21 mouse cellular contexts compared by ENCODE assay signal in genomic region chr1:91630206-91630605, GRCm38 (mm10).
A peak's percentile ranks its signal among the peaks of the same experiment; 100 is the strongest.
DNase-seq lines count a peak whose midpoint lies in the region; ATAC-seq lines count a peak whose summit lies in the region.
"Had no signal": no experiment of that assay in that cellular context is flagged by ENCODE, and none has a peak within 500 bp of the region (broad histone marks: within the 10 kb centered on the region; RNA-seq: fewer than 3 reads in every experiment).

No protein-coding gene starts in this region.

- 0 out of 2 replicates have a peak, but pooled peaks cover 2% of the 10 kb centered on the region for H3K27me3 ChIP-seq in limb, embryonic 15.5 days
- H3K27me3 ChIP-seq: heart, embryonic 15.5 days; hindbrain, embryonic 12.5 days; neural tube, embryonic 15.5 days had no signal

- peak; percentile 22 for DNase-seq in kidney, postnatal 14 days
- no peak for DNase-seq in kidney, adult 9 months
- DNase-seq in adrenal gland, postnatal 36 days, result peak; percentile 18 to 55
- peak; percentile 62 to 76 for DNase-seq in thymus, postnatal 36 days
- no peak for DNase-seq in cerebellum, adult 9-10 months
- DNase-seq: embryo, embryonic 11 days; forebrain, postnatal 0 days; gastrocnemius, adult 2 months; heart, adult 2 months; lung, adult 2 months; right cerebral cortex, postnatal 4 days had no signal

- no peak for ATAC-seq in limb, embryonic 15.5 days (ENCODE audit: insufficient number of reproducible peaks, low FRiP score, low TSS enrichment, low read depth)
- ATAC-seq in activated CD4-positive, CD25-positive, alpha-beta regulatory T cell, adult 4 months, result no peak
- ATAC-seq: CD4-positive, CD25-positive, alpha-beta regulatory T cell, adult 4 months; forebrain, postnatal 0 days; inflammation-experienced regulatory T-cells, adult 6 months had no signal

- no peaks in the 10 kb centered on the region for H3K9me3 ChIP-seq in limb, embryonic 15.5 days
- H3K9me3 ChIP-seq: G1E; heart, embryonic 15.5 days; hindbrain, embryonic 12.5 days; midbrain, embryonic 10.5 days; neural tube, embryonic 15.5 days had no signal

- WGBS in limb, embryonic 15.5 days, result 10% methylated on average over 12 of the region's 12 CpGs

- no peaks in the 10 kb centered on the region for H3K36me3 ChIP-seq in limb, embryonic 15.5 days
- H3K36me3 ChIP-seq: G1E; heart, embryonic 15.5 days; hindbrain, embryonic 12.5 days; midbrain, embryonic 10.5 days; neural tube, embryonic 15.5 days had no signal

- no peak overlapping the region for H3K9ac ChIP-seq in limb, embryonic 15.5 days
- H3K9ac ChIP-seq: forebrain, postnatal 0 days; heart, embryonic 15.5 days; hindbrain, embryonic 12.5 days; neural tube, embryonic 15.5 days had no signal

- peak overlapping the region; percentile 40 for H3K27ac ChIP-seq in limb, embryonic 15.5 days
- H3K27ac ChIP-seq: gastrocnemius, adult 2 months; heart, adult 2 months; heart, embryonic 15.5 days; hindbrain, embryonic 12.5 days; midbrain, embryonic 10.5 days; neural tube, embryonic 15.5 days had no signal

- no peak overlapping the region for H3K4me2 ChIP-seq in limb, embryonic 15.5 days
- H3K4me2 ChIP-seq: heart, embryonic 15.5 days; hindbrain, embryonic 12.5 days; liver, embryonic 11.5 days; neural tube, embryonic 15.5 days had no signal

- no peak overlapping the region for H3K4me3 ChIP-seq in limb, embryonic 15.5 days
- H3K4me3 ChIP-seq: gastrocnemius, adult 2 months; heart, adult 2 months; heart, embryonic 15.5 days; hindbrain, embryonic 12.5 days; midbrain, embryonic 10.5 days; neural tube, embryonic 15.5 days had no signal

- peaks cover 47% of the 10 kb centered on the region for H3K4me1 ChIP-seq in limb, embryonic 15.5 days
- H3K4me1 ChIP-seq: heart, embryonic 15.5 days; hindbrain, embryonic 12.5 days had no signal

Comparison
In these comparisons a context has a peak if more than half of its experiments do, and no peak if none do; other contexts are left out.
1. DNase-seq: peak in kidney, postnatal 14 days (single experiment), adrenal gland, postnatal 36 days (2 of 2) and thymus, postnatal 36 days (2 of 2); none in kidney, adult 9 months (single experiment) and cerebellum, adult 9-10 months (single experiment).